Mouse (Mus musculus): ENCODE measurements around the gene Them7. TPM values are rescaled to one million over a fixed set of nuclear protein-coding genes. Genes with fewer than 3 reads are reported as not detected.

Them7 gene
- polyA plus RNA-seq, 1 experiment: not detected

DNA sequence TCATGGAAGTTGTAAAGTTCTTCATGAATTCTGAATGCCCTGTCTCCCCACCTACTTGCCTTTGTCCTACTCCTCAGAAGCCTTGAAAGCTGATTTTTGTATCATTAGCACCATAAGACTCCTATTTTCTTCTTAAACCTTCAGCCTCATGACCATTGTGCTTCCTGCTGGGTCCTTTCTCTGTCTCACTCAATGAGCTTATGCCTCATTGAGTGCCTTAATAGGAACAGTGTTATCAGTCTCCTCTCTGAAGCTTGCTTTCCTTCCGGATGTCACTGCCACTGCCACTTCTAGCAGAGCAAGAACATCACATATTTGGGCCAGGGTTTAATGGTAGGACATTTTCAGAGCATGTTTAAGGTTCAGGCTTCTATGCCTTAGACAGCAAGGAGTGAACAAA is 71.7 kb downstream of the Them7 start:
- Histone ChIP-seq H3K36me3 (ENCODE audit: control insufficient read depth, insufficient read depth) (no peaks in the 10 kb centered on the region), H3K4me3 (ENCODE audit: insufficient read depth, poor library complexity, severe bottlenecking) (no peak overlapping the region), H3ac (ENCODE audit: control insufficient read depth, insufficient read length, low read depth) (no peak overlapping the region), H3K27me3 (ENCODE audit: control insufficient read depth, insufficient read depth, insufficient read length) (peaks cover 11% of the 10 kb centered on the region), H3K79me2 (ENCODE audit: control insufficient read depth, insufficient read depth) (no peaks in the 10 kb centered on the region), H3K79me3 (ENCODE audit: low read depth) (no peaks in the 10 kb centered on the region)
- TF ChIP-seq MYOD1 (IDR thresholded peaks at IDR 0.05; ENCODE audit: control insufficient read depth, insufficient read length, low read depth) (no peak), CEBPB (IDR thresholded peaks at IDR 0.05; ENCODE audit: low read depth) (no peak), USF1 (IDR thresholded peaks at IDR 0.05; ENCODE audit: low read depth) (no peak), MAX (IDR thresholded peaks at IDR 0.05) (no peak), MYOG (IDR thresholded peaks at IDR 0.05; ENCODE audit: control insufficient read depth, extremely low read depth, insufficient read length) (no peak), CTCF (IDR thresholded peaks at IDR 0.05; ENCODE audit: control insufficient read depth, insufficient read depth, insufficient read length) (no peak), FOSL1 (IDR thresholded peaks at IDR 0.05; ENCODE audit: insufficient read depth, low read length, poor library complexity, severe bottlenecking) (no peak)

DNA sequence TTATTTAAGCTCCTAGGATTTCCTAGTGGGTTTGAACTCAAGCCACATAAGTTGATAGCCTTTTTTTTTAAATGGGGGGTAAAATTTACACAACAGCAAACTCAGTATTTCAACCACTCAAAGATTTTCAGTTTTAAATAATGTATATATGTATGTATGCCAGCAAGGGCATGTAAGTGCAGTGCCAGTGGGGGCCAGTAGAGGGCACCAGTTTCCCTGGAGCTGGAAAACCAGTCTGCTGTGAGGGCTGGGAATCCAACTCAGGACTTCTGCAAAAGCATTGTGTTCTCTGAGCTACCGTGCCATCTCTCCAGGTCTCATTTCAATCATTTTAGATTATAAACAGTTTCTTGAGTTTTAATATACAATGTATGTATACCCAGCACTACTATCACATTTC is 74.8 kb downstream of the Them7 start:
- Histone ChIP-seq H3K4me3 (ENCODE audit: insufficient read depth, poor library complexity, severe bottlenecking) (no peak overlapping the region), H3K36me3 (ENCODE audit: control insufficient read depth, insufficient read depth) (no peaks in the 10 kb centered on the region), H3ac (ENCODE audit: control insufficient read depth, insufficient read length, low read depth) (no peak overlapping the region), H3K27me3 (ENCODE audit: control insufficient read depth, insufficient read depth, insufficient read length) (peaks cover 11% of the 10 kb centered on the region), H3K79me3 (ENCODE audit: low read depth) (no peaks in the 10 kb centered on the region), H3K79me2 (ENCODE audit: control insufficient read depth, insufficient read depth) (no peaks in the 10 kb centered on the region)
- TF ChIP-seq USF1 (IDR thresholded peaks at IDR 0.05; ENCODE audit: low read depth) (no peak), MYOG (IDR thresholded peaks at IDR 0.05; ENCODE audit: control insufficient read depth, extremely low read depth, insufficient read length) (no peak), MYOD1 (IDR thresholded peaks at IDR 0.05; ENCODE audit: control insufficient read depth, insufficient read length, low read depth) (no peak), CTCF (IDR thresholded peaks at IDR 0.05; ENCODE audit: control insufficient read depth, insufficient read depth, insufficient read length) (no peak), MAX (IDR thresholded peaks at IDR 0.05) (no peak), CEBPB (IDR thresholded peaks at IDR 0.05; ENCODE audit: low read depth) (no peak), FOSL1 (IDR thresholded peaks at IDR 0.05; ENCODE audit: insufficient read depth, low read length, poor library complexity, severe bottlenecking) (no peak)

DNA sequence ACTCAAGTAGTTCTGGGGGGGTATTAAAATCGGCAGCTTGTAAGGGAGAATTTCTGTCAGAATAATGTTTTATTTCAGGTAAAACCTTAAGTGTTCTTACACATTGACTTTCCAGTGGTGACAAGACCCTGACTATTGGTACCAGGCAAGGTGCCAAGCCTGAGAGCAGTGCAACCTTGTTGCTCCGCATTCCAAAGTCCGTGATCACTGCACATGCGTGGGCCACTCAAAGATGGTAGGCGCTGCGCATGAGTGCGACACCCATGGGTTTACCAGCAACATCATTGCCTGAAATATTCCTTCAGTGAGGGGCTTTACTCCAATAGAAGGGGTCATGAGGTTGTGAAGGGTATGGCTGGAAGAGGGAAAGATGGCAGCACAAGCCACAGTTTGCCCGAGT is 77.0 kb downstream of the Them7 start:
- H3K79me3 ChIP-seq (ENCODE audit: low read depth): no peaks in the 10 kb centered on the region
- H3K36me3 ChIP-seq (ENCODE audit: control insufficient read depth, insufficient read depth): no peaks in the 10 kb centered on the region
- no peak overlapping the region for H3K4me3 ChIP-seq (ENCODE audit: insufficient read depth, poor library complexity, severe bottlenecking)
- no peak overlapping the region for H3ac ChIP-seq (ENCODE audit: control insufficient read depth, insufficient read length, low read depth)
- peaks cover 8% of the 10 kb centered on the region for H3K27me3 ChIP-seq (ENCODE audit: control insufficient read depth, insufficient read depth, insufficient read length)
- TF ChIP-seq MYOD1 (IDR thresholded peaks at IDR 0.05; ENCODE audit: control insufficient read depth, insufficient read length, low read depth) (no peak), CTCF (IDR thresholded peaks at IDR 0.05; ENCODE audit: control insufficient read depth, insufficient read depth, insufficient read length) (no peak), CEBPB (IDR thresholded peaks at IDR 0.05; ENCODE audit: low read depth) (no peak)
- no peaks in the 10 kb centered on the region for H3K79me2 ChIP-seq (ENCODE audit: control insufficient read depth, insufficient read depth)

DNA sequence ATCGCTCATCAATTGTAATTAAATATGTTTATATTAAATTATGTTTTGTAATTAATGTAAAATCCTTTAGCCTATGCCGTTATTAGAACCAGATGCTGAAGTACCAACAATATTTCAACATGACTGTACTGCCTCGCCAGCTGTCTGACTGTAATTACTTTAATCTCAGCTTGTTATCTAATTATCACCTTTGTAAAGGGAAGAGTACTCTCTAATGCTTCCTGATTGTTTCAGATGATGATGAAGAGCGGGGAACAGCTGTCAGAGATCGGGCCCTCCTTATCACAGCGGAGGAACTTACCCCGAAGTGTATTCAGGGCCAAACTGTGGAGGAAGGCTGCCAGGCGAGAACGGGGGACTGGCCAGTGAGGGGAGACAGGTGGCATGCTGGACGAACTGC is 77.4 kb downstream of the Them7 start:
- Histone ChIP-seq H3ac (ENCODE audit: control insufficient read depth, insufficient read length, low read depth) (no peak overlapping the region), H3K4me3 (ENCODE audit: insufficient read depth, poor library complexity, severe bottlenecking) (no peak overlapping the region), H3K79me2 (ENCODE audit: control insufficient read depth, insufficient read depth) (no peaks in the 10 kb centered on the region), H3K79me3 (ENCODE audit: low read depth) (no peaks in the 10 kb centered on the region), H3K36me3 (ENCODE audit: control insufficient read depth, insufficient read depth) (no peaks in the 10 kb centered on the region), H3K27me3 (ENCODE audit: control insufficient read depth, insufficient read depth, insufficient read length) (peaks cover 5% of the 10 kb centered on the region)
- TF ChIP-seq CTCF (IDR thresholded peaks at IDR 0.05; ENCODE audit: control insufficient read depth, insufficient read depth, insufficient read length) (no peak), MYOG (IDR thresholded peaks at IDR 0.05; ENCODE audit: control insufficient read depth, extremely low read depth, insufficient read length) (no peak), USF1 (IDR thresholded peaks at IDR 0.05; ENCODE audit: low read depth) (no peak), FOSL1 (IDR thresholded peaks at IDR 0.05; ENCODE audit: insufficient read depth, low read length, poor library complexity, severe bottlenecking) (no peak), MYOD1 (IDR thresholded peaks at IDR 0.05; ENCODE audit: control insufficient read depth, insufficient read length, low read depth) (no peak)

DNA sequence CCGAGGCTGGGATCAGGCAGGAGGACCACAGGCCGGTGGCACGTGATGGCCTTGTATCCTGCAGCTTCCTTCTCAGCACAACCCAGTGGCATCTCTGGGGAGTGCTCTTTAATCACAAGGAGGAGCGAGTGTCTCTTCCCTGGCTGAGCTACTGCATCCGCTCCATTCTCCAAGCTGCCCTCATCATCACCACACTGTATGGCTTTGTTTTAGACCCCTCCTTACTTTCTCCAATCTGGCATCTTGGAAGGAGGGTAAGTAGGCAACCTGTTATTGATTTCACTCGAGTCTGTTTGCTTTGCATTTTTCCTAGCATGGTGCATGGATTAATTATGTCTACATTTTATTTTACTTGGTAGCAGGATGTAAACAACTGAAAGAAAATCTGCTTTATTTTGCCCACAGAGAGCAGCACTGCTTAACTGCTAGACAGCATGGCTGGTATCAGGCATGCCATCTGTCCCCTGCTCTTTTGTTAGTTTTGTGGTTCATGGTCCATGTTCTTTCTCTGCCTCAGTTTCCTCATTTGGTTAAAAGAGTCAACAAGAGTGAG is 79.9 kb downstream of the Them7 start:
- Histone ChIP-seq H3K27me3 (ENCODE audit: control insufficient read depth, insufficient read depth, insufficient read length) (no peaks in the 10 kb centered on the region), H3K4me3 (ENCODE audit: insufficient read depth, poor library complexity, severe bottlenecking) (no peak overlapping the region), H3K79me2 (ENCODE audit: control insufficient read depth, insufficient read depth) (no peaks in the 10 kb centered on the region), H3ac (ENCODE audit: control insufficient read depth, insufficient read length, low read depth) (no peak overlapping the region), H3K36me3 (ENCODE audit: control insufficient read depth, insufficient read depth) (no peaks in the 10 kb centered on the region), H3K79me3 (ENCODE audit: low read depth) (no peaks in the 10 kb centered on the region)
- TF ChIP-seq MYOD1 (IDR thresholded peaks at IDR 0.05; ENCODE audit: control insufficient read depth, insufficient read length, low read depth) (no peak), MYOG (IDR thresholded peaks at IDR 0.05; ENCODE audit: control insufficient read depth, extremely low read depth, insufficient read length) (no peak), CTCF (IDR thresholded peaks at IDR 0.05; ENCODE audit: control insufficient read depth, insufficient read depth, insufficient read length) (no peak), CEBPB (IDR thresholded peaks at IDR 0.05; ENCODE audit: low read depth) (no peak), USF1 (IDR thresholded peaks at IDR 0.05; ENCODE audit: low read depth) (no peak), FOSL1 (IDR thresholded peaks at IDR 0.05; ENCODE audit: insufficient read depth, low read length, poor library complexity, severe bottlenecking) (no peak), MAX (IDR thresholded peaks at IDR 0.05) (no peak)

DNA sequence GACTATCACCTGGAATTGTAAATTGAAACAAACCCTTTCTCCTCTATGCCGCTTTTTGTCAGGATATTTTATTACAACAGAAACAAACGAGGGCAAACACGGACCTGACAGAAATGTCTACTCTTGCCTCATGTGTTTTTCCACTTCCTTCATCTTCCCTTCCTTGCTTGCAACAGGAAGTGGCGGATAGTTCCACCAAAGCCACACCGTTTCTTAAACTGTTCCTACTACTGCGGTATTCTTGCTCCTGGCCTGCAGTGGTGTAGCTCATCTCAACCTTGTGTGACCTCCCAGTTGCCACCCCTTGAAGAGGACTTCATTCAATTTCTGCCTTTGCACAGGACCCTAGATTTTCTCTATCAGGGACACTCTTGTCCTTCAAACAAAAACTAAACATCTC is 81.8 kb downstream of the Them7 start:
- Histone ChIP-seq H3K36me3 (ENCODE audit: control insufficient read depth, insufficient read depth) (no peaks in the 10 kb centered on the region), H3K79me3 (ENCODE audit: low read depth) (no peaks in the 10 kb centered on the region), H3K27me3 (ENCODE audit: control insufficient read depth, insufficient read depth, insufficient read length) (no peaks in the 10 kb centered on the region), H3K79me2 (ENCODE audit: control insufficient read depth, insufficient read depth) (no peaks in the 10 kb centered on the region), H3ac (ENCODE audit: control insufficient read depth, insufficient read length, low read depth) (no peak overlapping the region), H3K4me3 (ENCODE audit: insufficient read depth, poor library complexity, severe bottlenecking) (no peak overlapping the region)
- no peak for TF ChIP-seq MAX (IDR thresholded peaks at IDR 0.05)
- TF ChIP-seq MYOG (IDR thresholded peaks at IDR 0.05; ENCODE audit: control insufficient read depth, extremely low read depth, insufficient read length): no peak

Measured in C2C12 (cell line).